Mouse (Mus musculus) sigmoid colon, adult 10 weeks (tissue): Measurements from ENCODE around the gene Nudt16l1. TPM values are rescaled to one million over a fixed set of nuclear protein-coding genes. Genes with fewer than 3 reads are reported as not detected.

ENCODE experiments used
- polyA plus RNA-seq: library from polyadenylated mRNA; stranded (reverse); fragments of 350-450 nt; fragmentation: Illumina TruSeq; extraction: RNeasy Lipid Tissue Mini Kit (QIAGEN cat#74804); gene quantifications from one replicate; pipeline ENCODE4 v1.2.3, GENCODE M21; 2014; ENCODE audit warnings: low read depth, low replicate concordance

The Nudt16l1 gene
- 4.3 TPM for polyA plus RNA-seq

GRCm38 (mm10) chr16:4938461-4938860, at the start of gene Nudt16l1:
Gene Nudt16l1 (plus strand): TSS chr16:4938761.

GRCm38 (mm10) chr16:4963797-4964709, 25.5 kb downstream of the Nudt16l1 start, which contains the start of gene Anks3:
Gene Anks3 (minus strand): TSS chr16:4964205.

Other genes with a start within 250 kb of the Nudt16l1 start
- 0.28 TPM for gene Nmral1, start 219.4 kb upstream of the Nudt16l1 start, polyA plus RNA-seq
- 43.3 TPM for gene Hmox2, start 212.4 kb upstream of the Nudt16l1 start, polyA plus RNA-seq
- gene Cdip1, start 148.5 kb upstream of the Nudt16l1 start, polyA plus RNA-seq: 17.7 TPM
- not detected for gene 4930562C15Rik, start 103.3 kb upstream of the Nudt16l1 start, polyA plus RNA-seq
- gene Ubald1, start 58.4 kb upstream of the Nudt16l1 start, polyA plus RNA-seq: 1.5 TPM
- 9.1 TPM for gene Mgrn1, start 52.5 kb upstream of the Nudt16l1 start, polyA plus RNA-seq
- gene Anks3, start 25.4 kb downstream of the Nudt16l1 start, polyA plus RNA-seq: 6.6 TPM
- gene Sept12, start 59.1 kb downstream of the Nudt16l1 start, polyA plus RNA-seq: not detected
- 3.5 TPM for gene Smim22, start 68.5 kb downstream of the Nudt16l1 start, polyA plus RNA-seq
- gene Rogdi, start 74.8 kb downstream of the Nudt16l1 start, polyA plus RNA-seq: 0.79 TPM
- gene Glyr1, start 111.1 kb downstream of the Nudt16l1 start, polyA plus RNA-seq: 70.1 TPM
- gene Ubn1, start 111.3 kb downstream of the Nudt16l1 start, polyA plus RNA-seq: 29.0 TPM
- 1.9 TPM for gene Ppl, start 193.7 kb downstream of the Nudt16l1 start, polyA plus RNA-seq
- not detected for gene Sec14l5, start 208.3 kb downstream of the Nudt16l1 start, polyA plus RNA-seq